Mouse (Mus musculus) intestine, postnatal 0 days (tissue): ENCODE measurements around the gene Maml1. TPM values are rescaled to one million over a fixed set of nuclear protein-coding genes. Genes with fewer than 3 reads are reported as not detected.

Experiments
- ATAC-seq: fragments of 200-750 bp; cut with Nextera tagmentation; 2 replicates; pipeline ENCODE4 v1.8.0; 2017; ENCODE audit warnings: mild to moderate bottlenecking, moderate TSS enrichment, moderate library complexity
- H3K27ac ChIP-seq: fragments of 300-500 bp; sonication (generic); 2 replicates; pipeline ENCODE4 v1.5.1; 2014; ENCODE audit warnings: mild to moderate bottlenecking, low read depth, low read length, moderate library complexity
- H3K27me3 ChIP-seq: fragments of 300-500 bp; sonication (generic); replicated peaks from 2 replicates; pipeline ENCODE4 v1.6.1; 2014; ENCODE audit warnings: low read length, mixed read lengths; ENCODE audit not compliant: control insufficient read depth, insufficient read depth
- H3K36me3 ChIP-seq: fragments of 300-500 bp; sonication (generic); 2 replicates; pipeline ENCODE4 v1.6.1; 2014; ENCODE audit warnings: mild to moderate bottlenecking, moderate library complexity; ENCODE audit not compliant: control insufficient read depth, insufficient read depth
- H3K4me1 ChIP-seq: fragments of 300-500 bp; sonication (generic); replicated peaks from 2 replicates; pipeline ENCODE4 v1.6.1; 2014; ENCODE audit warnings: antibody characterized with exemption, low read length, mixed read lengths; ENCODE audit not compliant: control insufficient read depth, insufficient read depth
- H3K4me2 ChIP-seq: fragments of 300-500 bp; sonication (generic); replicated peaks from 2 replicates; pipeline ENCODE4 v1.6.1; 2014; ENCODE audit warnings: low read depth, mild to moderate bottlenecking, moderate library complexity
- H3K4me3 ChIP-seq: fragments of 300-500 bp; sonication (generic); 2 replicates; pipeline ENCODE4 v1.5.1; 2014; ENCODE audit warnings: low read depth, low read length
- H3K9ac ChIP-seq: fragments of 300-500 bp; sonication (generic); 2 replicates; pipeline ENCODE4 v1.6.1; 2014; ENCODE audit warnings: mild to moderate bottlenecking, low read depth, low read length
- H3K9me3 ChIP-seq: fragments of 300-500 bp; sonication (generic); 2 replicates; pipeline ENCODE4 v1.6.1; 2016; ENCODE audit warnings: mixed run types; ENCODE audit not compliant: control insufficient read depth
- CTCF ChIP-seq: sonication (generic); IDR thresholded peaks from 2 replicates; pipeline ENCODE4 v1.5.1; 2016; ENCODE audit warnings: low read depth, mild to moderate bottlenecking, control low read depth, antibody characterized with exemption, moderate library complexity
- WGBS: fragments of 180-500 bp; shearing (Covaris S2); extraction: QIAGEN DNeasy Blood & Tissue Kit; methylation state at CpG from one replicate; pipeline ENCODE4 v1.1.7; 2014; 5-methylcytosine and 5-hydroxymethylcytosine counted together
- polyA plus RNA-seq: library from polyadenylated mRNA; unstranded; fragments of >200 nt; fragmentation: Nextera tagmentation; extraction: Ambion mirVana; gene quantifications from 2 replicates; pipeline ENCODE4 v1.2.1, GENCODE M21; 2015

Maml1 gene
- polyA plus RNA-seq, 1 experiment from 2014 or later, result 2.5 TPM

GRCm38 (mm10) chr11:50227226-50227625 is 64.9 kb downstream of the Maml1 start:
- Histone ChIP-seq H3K4me2 (peak overlapping the region; percentile 98), H3K27me3 (no peaks in the 10 kb centered on the region), H3K9me3 (no peaks in the 10 kb centered on the region), H3K9ac (no peak overlapping the region), H3K27ac (no peak overlapping the region), H3K4me3 (no peak overlapping the region), H3K36me3 (peaks cover 11% of the 10 kb centered on the region; the same call in 1 of the 2 replicates), H3K4me1 (peaks cover 10% of the 10 kb centered on the region; the same call in 1 of the 2 replicates)
- 76% methylated on average over 3 of the region's 3 CpGs for WGBS
- TF ChIP-seq CTCF, result no peak
- no peak for ATAC-seq

GRCm38 (mm10) chr11:50226406-50226805 is 65.7 kb downstream of the Maml1 start:
- Histone ChIP-seq H3K9me3 (no peaks in the 10 kb centered on the region), H3K4me2 (peak overlapping the region; percentile 98), H3K27ac (peak overlapping the region; percentile 41; the same call in 1 of the 2 replicates), H3K36me3 (peaks cover 4% of the 10 kb centered on the region; the same call in 1 of the 2 replicates), H3K27me3 (no peaks in the 10 kb centered on the region), H3K4me1 (peaks cover 10% of the 10 kb centered on the region; the same call in 1 of the 2 replicates), H3K4me3 (peak overlapping the region; percentile 91), H3K9ac (peak overlapping the region; percentile 92)
- no peak for ATAC-seq
- no peak for TF ChIP-seq CTCF
- 30% methylated on average over 2 of the region's 2 CpGs for WGBS

GRCm38 (mm10) chr11:50225611-50226378 is 66.3 kb downstream of the Maml1 start:
- Histone ChIP-seq H3K27ac (peak overlapping the region; percentile 90), H3K36me3 (peaks cover 3% of the 10 kb centered on the region; the same call in 1 of the 2 replicates), H3K4me1 (peaks cover 10% of the 10 kb centered on the region; the same call in 1 of the 2 replicates), H3K9ac (peak overlapping the region; percentile 92), H3K27me3 (no peaks in the 10 kb centered on the region), H3K4me3 (peak overlapping the region; percentile 91), H3K9me3 (no peaks in the 10 kb centered on the region), H3K4me2 (peak overlapping the region; percentile 98)
- ATAC-seq, result peak; percentile 12; the same call in 1 of the 2 replicates
- TF ChIP-seq CTCF, result peak; percentile 24; the same call in 1 of the 2 replicates
- 3% methylated on average over 34 of the region's 34 CpGs for WGBS

GRCm38 (mm10) chr11:50224671-50225530 is 67.2 kb downstream of the Maml1 start:
- H3K36me3 ChIP-seq, result no peaks in the 10 kb centered on the region; the same call in 1 of the 2 replicates
- peak; percentile 75 for ATAC-seq
- H3K4me2 ChIP-seq, result peak overlapping the region; percentile 98
- H3K9me3 ChIP-seq, result no peaks in the 10 kb centered on the region
- peak overlapping the region; percentile 92 for H3K9ac ChIP-seq
- peak overlapping the region; percentile 91 for H3K4me3 ChIP-seq
- H3K4me1 ChIP-seq, result peaks cover 10% of the 10 kb centered on the region; the same call in 1 of the 2 replicates
- WGBS, result under 1% methylated on average over 60 of the region's 70 CpGs
- H3K27me3 ChIP-seq, result no peaks in the 10 kb centered on the region
- peak; percentile 61 for TF ChIP-seq CTCF
- H3K27ac ChIP-seq, result peak overlapping the region; percentile 90

- peak overlapping the region; percentile 98 for H3K4me2 ChIP-seq
- no peak for TF ChIP-seq CTCF
- no peaks in the 10 kb centered on the region for H3K27me3 ChIP-seq
- H3K9ac ChIP-seq, result peak overlapping the region; percentile 92
- peak overlapping the region; percentile 91 for H3K4me3 ChIP-seq
- peaks cover 10% of the 10 kb centered on the region; the same call in 1 of the 2 replicates for H3K4me1 ChIP-seq
- H3K27ac ChIP-seq, result peak overlapping the region; percentile 90
- no peaks in the 10 kb centered on the region; the same call in 1 of the 2 replicates for H3K36me3 ChIP-seq
- 7% methylated on average over 17 of the region's 17 CpGs for WGBS
- ATAC-seq, result no peak; the same call in 1 of the 2 replicates
- H3K9me3 ChIP-seq, result no peaks in the 10 kb centered on the region
Observed at GRCm38 (mm10) chr11:50223783-50224662, 68.1 kb downstream of the Maml1 start.
